Mouse (Mus musculus) cortical plate, adult 2 months (tissue): ENCODE data around the gene Hnrnpf. TPM values are rescaled to one million over a fixed set of nuclear protein-coding genes. Genes with fewer than 3 reads are reported as not detected.
"Not testable (repeated sequence)": the region's sequence is repeated elsewhere in the genome, so short reads cannot be mapped to it uniquely, and the experiment has no call there.

ENCODE experiments used
- H3K27ac ChIP-seq: fragments of 200-500 bp; 2 replicates; pipeline ENCODE4 v1.5.1; 2012; ENCODE audit warnings: low read length, control low read depth, inconsistent platforms; ENCODE audit not compliant: insufficient read depth
- H3K4me1 ChIP-seq: fragments of 200-500 bp; 2 replicates; pipeline ENCODE4 v1.6.1; 2011; ENCODE audit warnings: low read length; ENCODE audit not compliant: control insufficient read depth, insufficient read depth
- H3K4me3 ChIP-seq: fragments of 200-500 bp; 2 replicates; pipeline ENCODE4 v1.5.1; 2011; ENCODE audit warnings: mild to moderate bottlenecking, low read length, control low read depth; ENCODE audit not compliant: insufficient read depth
- CTCF ChIP-seq: fragments of 200-500 bp; IDR thresholded peaks from 2 replicates; pipeline ENCODE4 v1.5.1; 2011; ENCODE audit warnings: mild to moderate bottlenecking, control low read depth, low read length; ENCODE audit not compliant: insufficient read depth; ENCODE audit errors: extremely low read depth
- POLR2A ChIP-seq: fragments of 200-500 bp; IDR thresholded peaks from 2 replicates; pipeline ENCODE4 v1.6.1; 2011; ENCODE audit warnings: mild to moderate bottlenecking, low read length, control low read depth; ENCODE audit not compliant: insufficient read depth; ENCODE audit errors: extremely low read depth
- polyA plus RNA-seq: library from polyadenylated mRNA; depleted of rRNA; stranded (reverse); fragments of >200 nt; gene quantifications from 2 replicates; pipeline ENCODE4 v1.2.3, GENCODE M21; 2012; rRNA removed

Gene Hnrnpf
- polyA plus RNA-seq, result 101 and 111 TPM in 2 replicates

- no peak for TF ChIP-seq POLR2A
- TF ChIP-seq CTCF, result no peak
- H3K27ac ChIP-seq, result no peak within 1 kb of the TSS
- no peaks in the 10 kb centered on the region for H3K4me1 ChIP-seq
Measured at GRCm38 (mm10) chr6:117900126-117901080, at the start of gene Hnrnpf. Gene Hnrnpf, plus strand, starts transcription at chr6:117900324.

GRCm38 (mm10) chr6:117851747-117852146 is 48.4 kb upstream of the Hnrnpf start:
- no peak overlapping the region for H3K27ac ChIP-seq
- H3K4me3 ChIP-seq, result no peak overlapping the region
- TF ChIP-seq POLR2A, result no peak
- H3K4me1 ChIP-seq, result peaks cover 2% of the 10 kb centered on the region; the same call in 1 of the 2 replicates

More at GRCm38 (mm10) chr6:117900126-117901080, at the start of gene Hnrnpf:
- no peak within 1 kb of the TSS for H3K4me3 ChIP-seq

GRCm38 (mm10) chr6:117857990-117858389 is 42.1 kb upstream of the Hnrnpf start:
- TF ChIP-seq POLR2A (no peak), CTCF (no peak)
- Histone ChIP-seq H3K4me3 (no peak overlapping the region), H3K27ac (no peak overlapping the region), H3K4me1 (no peaks in the 10 kb centered on the region)

DNA sequence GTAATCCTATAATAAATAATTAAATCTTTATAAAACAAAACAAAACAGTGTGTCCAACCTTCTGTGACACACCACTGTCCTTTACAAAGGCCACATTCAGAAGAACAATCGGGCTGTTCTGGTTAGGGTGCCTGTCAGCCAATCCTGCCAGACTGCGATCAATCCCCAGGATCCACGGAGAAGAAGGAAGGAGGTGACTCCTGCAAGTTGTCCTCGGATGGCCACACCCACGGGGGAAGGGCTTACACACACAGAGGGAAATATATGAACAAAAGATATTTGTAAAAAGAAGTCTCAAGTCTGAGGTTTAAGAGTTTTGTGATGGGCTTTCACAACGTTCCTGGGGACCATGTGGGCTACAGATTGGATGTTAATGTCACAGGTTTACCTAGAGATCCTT is 38.3 kb upstream of the Hnrnpf start, which contains the start of gene Zfp239:
Gene Zfp239 (plus strand): TSS at position 253 of the 400 bp plus-strand sequence.
- Histone ChIP-seq H3K4me1 (no peaks in the 10 kb centered on the region), H3K4me3 (peak within 1 kb of the TSS; percentile 74), H3K27ac (no peak within 1 kb of the TSS)
- TF ChIP-seq CTCF (no peak), POLR2A (no peak)

DNA sequence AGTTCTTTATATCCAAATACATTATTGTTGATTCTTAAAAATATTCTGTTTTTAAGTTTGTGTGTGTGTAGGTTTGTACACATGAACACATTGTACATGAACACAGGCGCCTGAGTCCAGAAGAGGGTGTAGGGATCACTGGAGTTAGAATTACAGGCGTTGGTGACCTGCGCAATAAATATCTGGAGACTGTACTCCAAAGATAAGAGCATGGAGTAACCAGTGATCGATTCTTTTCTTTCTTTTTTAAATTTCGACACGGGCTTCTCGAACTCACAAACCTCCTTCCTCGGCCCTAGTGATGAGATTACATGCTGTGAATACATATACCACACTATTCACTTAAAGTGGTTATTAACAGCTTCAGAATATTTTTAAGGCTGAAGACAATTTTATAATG is 37.7 kb upstream of the Hnrnpf start:
- Histone ChIP-seq H3K4me1 (no peaks in the 10 kb centered on the region), H3K27ac (no peak overlapping the region), H3K4me3 (peak overlapping the region; percentile 74; the same call in 1 of the 2 replicates)
- TF ChIP-seq POLR2A (no peak), CTCF (no peak)

- Histone ChIP-seq H3K27ac (peak overlapping the region; percentile 41), H3K4me1 (no peaks in the 10 kb centered on the region), H3K4me3 (peak overlapping the region; percentile 74)
- TF ChIP-seq POLR2A (peak; percentile 71; the same call in 1 of the 2 replicates), CTCF (no peak)
Measured at GRCm38 (mm10) chr6:117862899-117863620, 37.1 kb upstream of the Hnrnpf start.

DNA sequence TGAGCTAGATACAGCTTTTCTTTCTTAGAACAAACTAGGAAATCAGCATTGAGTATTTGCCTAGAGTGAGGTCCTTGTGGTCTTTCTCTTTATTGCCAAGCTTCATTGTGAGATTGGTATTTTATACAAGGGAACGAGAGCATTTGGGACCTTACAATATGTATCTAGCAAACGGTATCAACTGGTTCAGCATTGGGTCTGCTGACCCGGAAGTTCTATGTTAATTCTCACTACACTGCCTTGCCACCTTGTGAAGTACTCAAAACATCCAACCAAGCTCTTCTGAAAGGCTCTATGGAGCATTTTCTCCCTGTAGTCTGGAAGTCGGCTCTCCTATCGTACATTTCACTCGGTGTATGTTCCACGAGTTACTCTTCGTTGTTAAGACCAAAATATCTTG is 36.4 kb upstream of the Hnrnpf start:
- TF ChIP-seq POLR2A (no peak), CTCF (no peak)
- peak overlapping the region; percentile 41; the same call in 1 of the 2 replicates for H3K27ac ChIP-seq
- no peaks in the 10 kb centered on the region for H3K4me1 ChIP-seq
- H3K4me3 ChIP-seq, result peak overlapping the region; percentile 74

DNA sequence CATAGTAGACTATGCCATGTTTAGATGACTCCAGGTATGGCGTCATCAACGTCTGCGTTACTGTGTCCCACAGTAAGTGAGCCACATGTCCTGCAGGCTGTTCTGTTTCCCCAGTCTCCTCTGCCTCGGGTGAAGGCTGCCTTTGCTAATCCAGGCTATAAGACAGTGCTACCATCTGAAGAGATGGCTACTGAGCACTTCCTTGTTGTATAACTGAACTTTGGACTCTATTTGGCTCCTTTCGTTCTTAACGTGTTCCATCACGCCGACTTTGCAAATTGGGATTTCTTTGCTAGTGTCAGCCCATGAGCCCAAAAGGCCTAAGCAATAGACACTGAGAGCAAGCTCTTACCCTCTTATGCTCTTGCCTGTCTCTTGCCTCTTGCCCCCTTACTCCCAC is 31.9 kb upstream of the Hnrnpf start:
- Histone ChIP-seq H3K4me3 (no peak overlapping the region), H3K27ac (no peak overlapping the region), H3K4me1 (no peaks in the 10 kb centered on the region)
- TF ChIP-seq POLR2A, result no peak
- TF ChIP-seq CTCF, result no peak

- no peak for TF ChIP-seq CTCF
- TF ChIP-seq POLR2A, result no peak
- Histone ChIP-seq H3K27ac (no peak overlapping the region), H3K4me1 (no peaks in the 10 kb centered on the region), H3K4me3 (no peak overlapping the region)
Measured at GRCm38 (mm10) chr6:117871034-117871433, 29.1 kb upstream of the Hnrnpf start.

- H3K4me3 ChIP-seq, H3K27ac ChIP-seq: not testable (repeated sequence)
Measured at GRCm38 (mm10) chr6:117873450-117873849, 26.7 kb upstream of the Hnrnpf start.

More at GRCm38 (mm10) chr6:117873450-117873849, 26.7 kb upstream of the Hnrnpf start:
- not testable (repeated sequence) for H3K4me1 ChIP-seq
